ENCODE assay signal across 33 mouse cellular contexts in the genomic region with DNA sequence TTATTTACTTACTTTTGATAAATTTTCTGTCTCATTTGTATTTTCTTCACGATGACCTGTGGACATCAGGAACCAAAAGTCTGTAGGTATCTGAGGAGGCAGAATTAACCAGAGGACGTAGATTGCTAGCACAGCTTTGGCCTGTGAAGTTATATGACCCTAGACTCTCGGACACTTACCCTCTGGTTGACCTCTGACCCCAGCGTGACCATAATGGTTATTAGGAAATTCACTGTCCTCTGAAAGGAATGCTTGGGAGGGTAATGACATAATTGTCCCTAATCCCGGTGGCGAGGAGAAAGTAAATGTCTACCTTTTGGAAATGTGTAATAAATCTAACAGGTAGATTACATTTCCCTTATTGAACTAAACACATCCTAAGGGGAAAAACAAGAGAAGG.
"Had no signal": no experiment of that assay in that cellular context is flagged by ENCODE, and none has a peak within 500 bp of the region (broad histone marks: within the 10 kb centered on the region; RNA-seq: fewer than 3 reads in every experiment).

No protein-coding gene starts in this region.

- ATAC-seq: liver, embryonic 12.5 days; liver, postnatal 0 days; lung, postnatal 0 days; midbrain, embryonic 13.5 days; midbrain, embryonic 15.5 days; midbrain, embryonic 16.5 days had no signal

- H3K4me1 ChIP-seq: liver, embryonic 12.5 days; liver, embryonic 13.5 days; liver, embryonic 15.5 days; lung, embryonic 15.5 days; midbrain, embryonic 10.5 days; midbrain, embryonic 12.5 days; midbrain, embryonic 13.5 days; midbrain, embryonic 15.5 days; neural tube, embryonic 12.5 days; neural tube, embryonic 13.5 days had no signal

- H3K9ac ChIP-seq: limb, embryonic 12.5 days; limb, embryonic 13.5 days; limb, embryonic 15.5 days; liver, embryonic 12.5 days; liver, embryonic 13.5 days; liver, embryonic 14.5 days; liver, embryonic 15.5 days; liver, postnatal 0 days; lung, embryonic 14.5 days; lung, embryonic 15.5 days; midbrain, embryonic 12.5 days; midbrain, embryonic 13.5 days; midbrain, embryonic 15.5 days; neural tube, embryonic 12.5 days; neural tube, embryonic 13.5 days had no signal

- H3K9me3 ChIP-seq: limb, embryonic 10.5 days; limb, embryonic 12.5 days; limb, embryonic 13.5 days; limb, embryonic 15.5 days; liver, embryonic 12.5 days; liver, embryonic 13.5 days; liver, embryonic 15.5 days; lung, embryonic 15.5 days; megakaryocyte, embryonic 14.5 days; midbrain, embryonic 10.5 days; midbrain, embryonic 12.5 days; midbrain, embryonic 13.5 days; midbrain, embryonic 15.5 days; neural tube, embryonic 12.5 days; neural tube, embryonic 13.5 days had no signal

- H3K4me3 ChIP-seq: limb, embryonic 10.5 days; limb, embryonic 12.5 days; limb, embryonic 13.5 days; limb, embryonic 15.5 days; liver, embryonic 12.5 days; liver, embryonic 13.5 days; liver, embryonic 15.5 days; lung, embryonic 15.5 days; megakaryocyte, embryonic 14.5 days; midbrain, embryonic 10.5 days; midbrain, embryonic 12.5 days; midbrain, embryonic 13.5 days; midbrain, embryonic 15.5 days; myocyte; neural tube, embryonic 12.5 days; neural tube, embryonic 13.5 days had no signal

- DNase-seq: left cerebral cortex, postnatal 4 days; liver; liver, embryonic 13.5 days; liver, postnatal 0 days; lung, adult 18-20 months; lung, adult 2 months; lung, embryonic 14.5 days; lung, postnatal 10 days; lung, postnatal 14 days; lung, postnatal 36 days; lung, postnatal 4 days; midbrain, embryonic 14.5 days had no signal

- H3K4me2 ChIP-seq: limb, embryonic 12.5 days; limb, embryonic 13.5 days; limb, embryonic 15.5 days; liver, embryonic 11.5 days; liver, embryonic 12.5 days; liver, embryonic 13.5 days; liver, embryonic 15.5 days; lung, embryonic 14.5 days; lung, embryonic 15.5 days; midbrain, embryonic 11.5 days; midbrain, embryonic 12.5 days; midbrain, embryonic 13.5 days; midbrain, embryonic 15.5 days; neural tube, embryonic 12.5 days; neural tube, embryonic 13.5 days had no signal

- H3K36me3 ChIP-seq: limb, embryonic 10.5 days; limb, embryonic 12.5 days; limb, embryonic 13.5 days; limb, embryonic 15.5 days; liver, embryonic 12.5 days; liver, embryonic 13.5 days; liver, embryonic 15.5 days; lung, embryonic 15.5 days; midbrain, embryonic 10.5 days; midbrain, embryonic 12.5 days; midbrain, embryonic 13.5 days; midbrain, embryonic 15.5 days; neural tube, embryonic 12.5 days; neural tube, embryonic 13.5 days had no signal

- H3K27me3 ChIP-seq: limb, embryonic 12.5 days; limb, embryonic 13.5 days; limb, embryonic 15.5 days; liver, embryonic 12.5 days; liver, embryonic 13.5 days; liver, embryonic 15.5 days; lung, embryonic 15.5 days; megakaryocyte, embryonic 14.5 days; midbrain, embryonic 12.5 days; midbrain, embryonic 13.5 days; midbrain, embryonic 15.5 days; neural tube, embryonic 12.5 days; neural tube, embryonic 13.5 days had no signal

- H3K27ac ChIP-seq: limb, embryonic 10.5 days; limb, embryonic 12.5 days; limb, embryonic 13.5 days; limb, embryonic 15.5 days; liver, embryonic 12.5 days; liver, embryonic 13.5 days; liver, embryonic 14.5 days; liver, embryonic 15.5 days; lung, embryonic 15.5 days; macrophage; midbrain, embryonic 10.5 days; midbrain, embryonic 12.5 days; midbrain, embryonic 13.5 days; midbrain, embryonic 15.5 days; neural tube, embryonic 12.5 days; neural tube, embryonic 13.5 days had no signal
